Mouse (Mus musculus): ENCODE results near the gene Ano1. TPM values are rescaled to one million over a fixed set of nuclear protein-coding genes. Genes with fewer than 3 reads are reported as not detected.

Ano1 gene
- total and polyA plus RNA-seq, 3 experiments = 0.04 TPM; not detected in 2

DNA sequence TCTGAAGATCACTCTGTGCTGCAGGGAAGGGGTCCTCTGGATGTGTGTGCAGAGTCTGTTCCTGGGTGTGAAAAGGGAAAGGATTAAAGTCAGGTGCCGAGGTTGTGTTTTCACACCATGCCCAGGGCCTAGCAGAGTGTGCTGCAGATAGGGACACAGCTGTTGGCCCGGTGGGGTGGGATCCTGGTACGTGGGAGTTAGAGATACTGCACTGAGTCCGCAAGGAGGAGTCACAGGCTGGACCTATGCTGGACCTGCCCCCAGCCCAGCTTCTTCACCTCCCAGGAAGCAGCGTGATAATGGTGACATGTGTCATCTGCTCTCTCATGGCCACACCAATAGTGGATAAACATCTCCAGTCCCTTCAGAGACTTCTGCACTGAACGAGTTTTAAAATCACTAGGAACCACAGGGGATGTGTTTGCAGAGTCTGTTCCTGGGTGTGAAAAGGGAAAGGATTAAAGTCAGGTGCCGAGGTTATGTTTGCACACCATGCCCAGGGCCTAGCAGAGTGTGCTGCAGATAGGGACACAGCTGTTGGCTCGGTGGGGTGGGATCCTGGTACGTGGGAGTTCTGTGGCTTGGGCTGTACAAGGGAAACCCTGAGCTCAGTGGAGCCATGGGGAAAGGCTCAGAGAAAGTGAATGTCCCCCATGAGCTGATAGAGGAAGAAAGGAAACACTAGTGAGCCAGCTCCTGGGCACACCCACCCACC, 20.4 kb downstream of the Ano1 start:
- no peaks in the 10 kb centered on the region for H3K36me3 ChIP-seq (ENCODE audit: control insufficient read depth in 1 of 2, insufficient read depth in 2 of 2, low read length in 2 of 2)
- H3K4me1 ChIP-seq (ENCODE audit: control insufficient read depth in 1 of 2, insufficient read depth in 2 of 2, low read length in 2 of 2) = no peaks in the 10 kb centered on the region; a peak in 1 of 4 replicates
- H3K9ac ChIP-seq (ENCODE audit: control insufficient read depth, low read depth, low read length, poor library complexity, severe bottlenecking) = peak overlapping the region; percentile 22
- H3K27ac ChIP-seq (ENCODE audit: control insufficient read depth, low read depth, low read length) = peak overlapping the region; percentile 46
- no peaks in the 10 kb centered on the region for H3K79me2 ChIP-seq (ENCODE audit: control insufficient read depth, insufficient read depth, low read length, poor library complexity)
- no peaks in the 10 kb centered on the region for H3K27me3 ChIP-seq (ENCODE audit: control insufficient read depth in 1 of 2, insufficient read depth in 2 of 2, low read length in 2 of 2)
- no peak for TF ChIP-seq GABPA (IDR thresholded peaks at IDR 0.05; ENCODE audit: low read depth, low read length)
- no peak for TF ChIP-seq POLR2AphosphoS5 (IDR thresholded peaks at IDR 0.05; ENCODE audit: borderline replicate concordance, low read depth, low read length)
- no peak for TF ChIP-seq GATA1 (IDR thresholded peaks at IDR 0.05; ENCODE audit: low read depth, low read length)
- no peak for TF ChIP-seq USF2 (IDR thresholded peaks at IDR 0.05; ENCODE audit: borderline replicate concordance in 1 of 2, insufficient read depth in 1 of 2, low read depth in 1 of 2, low read length in 2 of 2)
- TF ChIP-seq JUND (IDR thresholded peaks at IDR 0.05; ENCODE audit: low read depth, low read length) = no peak
- no peak for TF ChIP-seq RAD21 (IDR thresholded peaks at IDR 0.05; ENCODE audit: low read depth, low read length)
- no peak for TF ChIP-seq TAL1 (IDR thresholded peaks at IDR 0.05; ENCODE audit: low read length)
- TF ChIP-seq ELF1 (IDR thresholded peaks at IDR 0.05; ENCODE audit: low read depth, low read length) = no peak
- TF ChIP-seq E2F4 (IDR thresholded peaks at IDR 0.05; ENCODE audit: borderline replicate concordance, low read depth, low read length) = no peak
- no peak for TF ChIP-seq SIN3A (IDR thresholded peaks at IDR 0.05; ENCODE audit: low read length)
- TF ChIP-seq CHD2 (IDR thresholded peaks at IDR 0.05; ENCODE audit: low read length) = no peak
- TF ChIP-seq HCFC1 (IDR thresholded peaks at IDR 0.05; ENCODE audit: low read depth, low read length) = no peak
- TF ChIP-seq MXI1 (IDR thresholded peaks at IDR 0.05; ENCODE audit: low read depth, low read length) = no peak
- TF ChIP-seq KAT2A (conservative IDR thresholded peaks at IDR 0.05; ENCODE audit: low read depth, low read length) = no peak
- TF ChIP-seq POLR2AphosphoS2 (IDR thresholded peaks at IDR 0.05; ENCODE audit: low read length) = no peak
- TF ChIP-seq CTCF (IDR thresholded peaks at IDR 0.05 in 2 of 3, conservative IDR thresholded peaks at IDR 0.05 in 1 of 3; ENCODE audit: control insufficient read depth in 1 of 3, insufficient read depth in 1 of 3, low read depth in 2 of 3, low read length in 3 of 3, poor library complexity in 1 of 3, severe bottlenecking in 1 of 3) = no peak
- no peak for TF ChIP-seq TCF12 (IDR thresholded peaks at IDR 0.05; ENCODE audit: low read depth, low read length)
- TF ChIP-seq USF1 (IDR thresholded peaks at IDR 0.05; ENCODE audit: low read depth, low read length) = no peak
- no peak overlapping the region for H3K4me3 ChIP-seq (ENCODE audit: control insufficient read depth in 1 of 2, insufficient read depth in 1 of 2, low read depth in 2 of 2, low read length in 2 of 2)
- DNase-seq (ENCODE audit: low read depth, low spot score) = peak; percentile 23
- H3K9me3 ChIP-seq (replicated peaks; ENCODE audit: insufficient read depth, low read length) = no peaks in the 10 kb centered on the region

DNA sequence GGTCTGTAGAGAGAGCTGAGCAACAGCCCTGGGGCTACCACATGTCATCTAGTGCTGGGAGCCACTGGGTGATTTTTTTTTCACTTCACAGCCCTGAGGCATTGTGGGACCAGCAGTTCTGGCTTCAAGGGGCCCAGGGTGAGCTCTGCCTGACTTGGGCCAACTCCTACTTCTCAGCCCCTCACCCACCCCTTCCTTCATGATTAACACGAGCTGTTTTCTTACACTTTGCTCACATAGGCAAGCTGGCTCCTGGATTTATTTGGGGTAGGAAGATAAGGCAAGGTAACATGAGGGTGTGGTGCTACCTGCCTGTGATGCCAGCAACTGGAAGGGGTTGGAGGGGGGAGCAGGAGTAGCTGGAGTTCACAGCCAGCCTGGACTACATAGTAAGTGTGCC, 27.5 kb downstream of the Ano1 start:
- no peaks in the 10 kb centered on the region for H3K27me3 ChIP-seq (ENCODE audit: control insufficient read depth in 1 of 2, insufficient read depth in 2 of 2, low read length in 2 of 2)
- no peaks in the 10 kb centered on the region for H3K4me1 ChIP-seq (ENCODE audit: control insufficient read depth in 1 of 2, insufficient read depth in 2 of 2, low read length in 2 of 2)
- H3K79me2 ChIP-seq (ENCODE audit: control insufficient read depth, insufficient read depth, low read length, poor library complexity) = no peaks in the 10 kb centered on the region
- H3K36me3 ChIP-seq (ENCODE audit: control insufficient read depth in 1 of 2, insufficient read depth in 2 of 2, low read length in 2 of 2) = no peaks in the 10 kb centered on the region
- H3K27ac ChIP-seq (ENCODE audit: control insufficient read depth, low read depth, low read length) = no peak overlapping the region
- no peak for DNase-seq (ENCODE audit: low read depth, low spot score)
- H3K9ac ChIP-seq (ENCODE audit: control insufficient read depth, low read depth, low read length, poor library complexity, severe bottlenecking) = no peak overlapping the region
- no peak overlapping the region for H3K4me3 ChIP-seq (ENCODE audit: control insufficient read depth in 1 of 2, insufficient read depth in 1 of 2, low read depth in 2 of 2, low read length in 2 of 2)
- H3K9me3 ChIP-seq (replicated peaks; ENCODE audit: insufficient read depth, low read length) = no peaks in the 10 kb centered on the region
- TF ChIP-seq CTCF (IDR thresholded peaks at IDR 0.05 in 2 of 3, conservative IDR thresholded peaks at IDR 0.05 in 1 of 3; ENCODE audit: control insufficient read depth in 1 of 3, insufficient read depth in 1 of 3, low read depth in 2 of 3, low read length in 3 of 3, poor library complexity in 1 of 3, severe bottlenecking in 1 of 3) = no peak
- no peak for TF ChIP-seq EP300 (IDR thresholded peaks at IDR 0.05; ENCODE audit: low read depth in 1 of 2, low read length in 2 of 2)
- no peak for TF ChIP-seq MYC (IDR thresholded peaks at IDR 0.05; ENCODE audit: low read depth, low read length)
- TF ChIP-seq USF1 (IDR thresholded peaks at IDR 0.05; ENCODE audit: low read depth, low read length) = no peak
- no peak for TF ChIP-seq MXI1 (IDR thresholded peaks at IDR 0.05; ENCODE audit: low read depth, low read length)
- no peak for TF ChIP-seq ETS1 (IDR thresholded peaks at IDR 0.05; ENCODE audit: low read depth, low read length)
- TF ChIP-seq ZMIZ1 (IDR thresholded peaks at IDR 0.05; ENCODE audit: low read depth, low read length) = no peak
- no peak for TF ChIP-seq GATA1 (IDR thresholded peaks at IDR 0.05; ENCODE audit: low read depth, low read length)
